Mouse (Mus musculus): ENCODE results near the gene H2-DMa.

Gene H2-DMa

DNA sequence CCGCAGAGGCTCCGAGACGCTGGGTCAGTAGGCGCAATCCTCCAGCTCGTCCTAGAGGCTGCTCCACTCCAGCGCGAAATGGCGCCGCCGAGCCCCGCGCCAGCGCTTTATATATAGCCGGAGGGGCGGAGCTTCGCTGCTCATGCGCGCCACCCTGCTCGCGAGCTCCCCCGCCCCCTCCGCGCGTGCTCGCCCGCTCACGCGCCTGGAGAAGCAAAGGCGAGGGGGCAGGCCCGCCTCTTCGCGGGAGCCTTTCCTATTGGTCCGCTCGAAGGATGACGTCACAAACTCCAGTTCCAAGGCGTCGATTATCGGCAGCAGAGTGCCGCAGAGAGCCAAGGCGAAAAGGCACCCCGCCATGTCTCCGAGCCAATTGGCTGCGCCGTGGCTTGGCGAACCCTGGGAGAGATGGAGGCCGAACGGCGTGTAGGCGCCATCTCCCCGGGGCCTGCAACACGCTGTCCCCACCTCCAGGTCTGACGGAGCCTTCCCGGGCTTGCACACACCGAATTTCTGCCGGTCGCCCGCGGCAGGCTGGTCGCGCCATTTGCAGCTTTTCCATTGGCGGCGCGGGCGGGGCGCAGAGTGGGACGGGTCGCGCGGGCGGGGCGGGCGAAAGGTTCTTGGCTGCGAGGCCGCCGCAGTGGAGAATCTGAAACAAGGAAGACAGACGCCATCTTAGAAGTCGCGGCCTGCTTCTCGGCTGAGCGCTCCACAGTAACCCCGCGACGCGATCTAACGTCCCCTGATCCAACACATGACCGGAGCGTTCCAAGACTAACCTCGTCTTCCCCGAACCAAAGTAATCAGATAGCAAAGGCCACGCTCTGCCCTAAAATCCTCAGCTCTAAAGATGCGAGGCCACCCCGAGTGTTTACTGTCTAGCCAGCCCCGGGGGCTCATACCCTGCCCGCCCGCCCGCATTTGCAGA is at the start of gene H2-DMa:
Gene H2-DMa (plus strand): TSS at position 293 of the 931 bp plus-strand sequence.
- peak; percentile 99 for DNase-seq

DNA sequence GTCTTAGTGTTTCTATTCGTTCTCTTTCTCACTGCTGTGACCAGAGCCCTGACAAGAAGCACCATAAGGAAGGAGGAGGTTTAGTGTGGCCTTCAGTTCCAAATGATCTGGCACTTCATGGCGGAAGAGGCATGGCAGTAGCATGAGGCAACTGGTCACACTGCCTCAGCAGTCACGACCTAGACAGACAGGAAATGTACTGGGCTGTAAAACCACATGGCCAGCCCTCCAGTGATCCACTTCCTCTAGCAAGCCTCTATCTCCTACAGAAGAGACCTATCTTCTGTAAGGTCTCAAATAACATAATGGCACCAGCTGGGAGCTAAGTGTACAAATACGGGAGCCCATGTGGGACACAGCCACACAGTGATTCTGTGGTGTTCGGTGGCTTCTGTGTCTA is 47.2 kb upstream of the H2-DMa start:
- DNase-seq, result no peak

DNA sequence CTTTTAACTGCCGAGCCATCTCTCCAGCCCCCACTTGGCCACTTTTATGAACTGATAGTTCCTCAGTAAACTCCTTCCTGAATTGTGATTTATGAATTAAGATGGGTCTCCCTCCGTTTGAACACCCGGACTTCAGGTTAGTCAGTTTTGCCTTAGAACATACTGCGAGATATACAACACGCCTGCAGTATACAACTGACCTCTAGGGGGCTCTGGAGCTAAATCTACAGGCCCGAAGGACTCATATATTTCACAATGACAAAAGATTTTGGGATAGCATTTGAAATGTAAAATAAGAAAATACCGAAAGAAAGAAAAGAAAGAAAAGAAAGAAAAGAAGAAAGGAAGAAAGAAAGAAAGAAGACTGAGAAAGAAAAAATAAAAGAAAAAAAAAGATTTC is 44.1 kb upstream of the H2-DMa start:
- peak; percentile 87 for DNase-seq

DNA sequence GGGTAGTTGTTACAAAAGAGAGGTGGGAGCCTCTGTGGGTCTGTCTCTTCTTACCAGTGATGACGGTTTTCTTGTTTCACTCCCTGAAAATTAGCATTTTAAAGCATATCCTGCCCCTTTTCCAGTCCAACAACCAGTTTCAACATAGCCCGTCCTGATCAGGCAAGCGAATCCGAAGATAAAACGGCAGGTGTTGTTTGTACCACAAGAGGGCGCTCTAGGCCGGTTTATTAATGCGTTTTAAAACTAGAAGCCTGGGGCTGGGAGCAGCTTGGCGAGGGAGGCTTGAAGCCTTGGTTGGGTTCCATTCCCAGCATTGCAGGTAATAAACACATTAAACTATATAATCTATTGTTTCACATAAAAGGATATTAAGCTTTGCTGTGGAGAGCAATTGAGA is 41.8 kb upstream of the H2-DMa start:
- DNase-seq, result peak; percentile 88

DNA sequence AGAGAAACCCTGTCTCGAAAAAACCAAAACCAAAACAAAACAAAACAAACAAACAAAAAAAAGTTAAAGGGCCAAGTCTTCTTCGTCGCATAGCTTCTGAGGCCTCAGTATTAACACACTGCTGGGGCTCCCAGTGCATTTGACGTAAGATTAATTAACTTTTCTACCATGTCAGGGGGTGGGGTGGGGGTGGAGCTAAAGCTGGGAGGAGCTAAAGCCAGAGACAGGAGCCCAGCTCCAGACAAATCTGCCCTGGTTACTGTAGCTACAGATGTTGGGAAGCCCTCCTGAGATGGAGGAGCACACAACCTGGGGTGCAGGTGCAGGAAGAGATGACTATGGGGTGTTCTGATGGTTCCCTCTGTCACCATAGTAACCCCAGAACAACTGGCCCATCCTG is 41.2 kb upstream of the H2-DMa start:
- no peak for DNase-seq

DNA sequence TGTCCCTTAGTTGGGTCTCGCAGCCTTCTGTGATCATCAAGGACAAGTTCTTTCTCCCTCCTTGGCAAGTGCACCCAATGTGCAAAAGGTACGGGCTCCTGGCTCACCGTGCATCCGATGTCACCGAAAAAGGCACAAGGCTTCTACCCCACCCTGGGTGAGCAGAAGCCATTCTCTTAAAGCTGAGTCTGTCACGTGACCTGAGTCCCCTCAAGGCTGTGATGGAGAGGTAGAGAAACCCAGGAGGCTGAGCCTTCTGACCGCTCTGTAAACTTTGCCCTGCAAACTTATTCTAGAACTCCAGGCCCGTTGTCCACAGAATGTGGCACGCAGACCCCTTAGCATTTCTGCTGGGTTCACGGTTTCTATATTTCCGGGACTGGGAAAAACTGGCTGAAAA is 40.3 kb upstream of the H2-DMa start:
- no peak for DNase-seq

DNA sequence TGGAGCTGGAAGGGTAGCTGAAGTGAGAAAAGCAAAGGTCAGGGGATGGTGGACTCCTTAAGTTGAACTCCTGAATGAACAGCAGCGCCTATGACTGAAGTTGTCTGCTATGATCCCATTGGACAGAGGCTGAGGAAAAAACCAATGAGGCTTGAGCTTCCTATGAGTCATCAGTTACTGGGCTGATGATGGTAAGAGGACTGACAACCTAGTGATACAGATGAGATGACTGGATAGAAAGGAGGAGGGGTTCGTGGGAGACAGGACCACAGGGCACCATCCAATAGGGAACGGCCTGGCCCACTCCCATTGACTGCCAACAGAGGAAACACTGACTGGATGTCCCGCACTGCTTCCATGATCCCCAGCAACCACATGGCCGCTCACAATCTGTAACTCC is 39.7 kb upstream of the H2-DMa start:
- DNase-seq, result peak; percentile 32

DNA sequence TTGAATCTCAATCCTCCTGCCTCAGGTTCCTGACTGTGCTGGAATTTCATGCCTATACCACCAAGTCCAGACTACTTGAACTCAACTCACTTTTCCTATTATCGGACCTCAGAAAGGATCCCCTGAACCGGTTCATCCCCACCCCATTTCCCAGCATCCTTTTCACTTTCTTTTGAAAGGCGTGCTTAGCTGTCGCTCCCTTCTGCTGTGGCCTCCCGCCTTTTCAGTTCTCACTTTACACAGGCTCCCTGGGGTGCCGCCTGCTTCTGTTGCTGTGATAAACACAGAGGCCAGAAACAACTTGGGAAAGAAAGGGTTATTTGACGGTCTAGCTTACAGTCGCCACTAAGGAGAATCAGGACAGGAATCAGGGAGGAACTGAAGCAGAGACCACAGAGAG is 36.2 kb upstream of the H2-DMa start:
- DNase-seq, result no peak

DNA sequence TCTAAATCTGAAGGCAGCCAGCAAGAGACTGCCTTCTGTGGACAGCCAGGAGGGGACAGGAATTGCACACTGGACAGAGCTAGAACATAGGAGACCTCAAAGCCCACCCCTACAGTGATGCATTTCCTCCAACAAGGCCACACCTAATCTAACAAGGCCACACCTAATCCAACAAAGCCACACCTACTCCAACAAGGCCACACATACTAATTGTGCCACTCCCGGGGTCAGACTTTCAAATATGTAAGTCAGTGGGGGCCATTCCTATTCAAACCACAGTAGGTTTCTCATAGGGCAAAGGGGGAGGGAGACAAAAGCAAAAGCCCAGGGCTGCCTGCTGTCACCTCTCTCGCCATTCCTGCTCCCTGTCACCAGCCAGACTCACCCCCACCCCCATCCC is 32.0 kb upstream of the H2-DMa start:
- DNase-seq, result no peak

DNA sequence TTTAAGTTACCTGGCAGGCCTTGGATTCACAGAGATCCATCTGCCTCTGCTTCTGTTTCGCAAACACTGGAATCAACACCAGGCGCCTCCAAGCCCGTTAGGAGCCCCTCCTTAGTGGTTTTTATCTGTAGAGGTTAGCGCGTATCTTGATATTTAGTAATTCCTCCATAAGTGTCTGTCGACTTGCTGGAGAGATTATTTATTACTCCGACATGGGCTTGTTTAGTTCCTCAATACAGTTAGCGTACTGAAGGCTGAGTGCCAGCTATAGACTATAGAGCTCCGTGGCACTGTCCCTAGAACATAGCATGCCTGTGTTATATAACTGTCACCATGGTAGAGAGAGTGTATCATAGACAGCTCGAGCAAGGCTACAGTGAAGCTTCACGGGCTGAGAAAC is 31.2 kb upstream of the H2-DMa start:
- no peak for DNase-seq

DNA sequence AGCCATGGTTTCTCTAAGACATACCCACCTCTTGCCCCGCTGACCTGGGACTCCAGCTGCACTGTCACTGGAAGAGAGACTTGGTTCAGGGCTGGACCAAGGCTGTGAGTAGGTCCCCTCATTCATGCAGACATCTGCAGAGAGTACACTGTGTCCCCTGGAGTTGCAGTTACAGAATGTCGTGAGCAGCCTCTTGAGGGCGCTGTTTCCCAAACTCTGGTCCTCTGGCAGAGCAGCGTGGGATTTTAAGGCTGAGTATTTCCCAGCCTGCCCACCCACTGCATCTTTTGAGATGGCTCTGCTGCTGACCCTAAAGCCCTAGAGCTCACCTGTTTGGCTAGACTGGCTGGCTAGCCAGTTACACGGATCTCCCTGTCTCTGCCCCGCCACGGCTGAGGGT is 28.4 kb upstream of the H2-DMa start:
- peak; percentile 39 for DNase-seq

DNA sequence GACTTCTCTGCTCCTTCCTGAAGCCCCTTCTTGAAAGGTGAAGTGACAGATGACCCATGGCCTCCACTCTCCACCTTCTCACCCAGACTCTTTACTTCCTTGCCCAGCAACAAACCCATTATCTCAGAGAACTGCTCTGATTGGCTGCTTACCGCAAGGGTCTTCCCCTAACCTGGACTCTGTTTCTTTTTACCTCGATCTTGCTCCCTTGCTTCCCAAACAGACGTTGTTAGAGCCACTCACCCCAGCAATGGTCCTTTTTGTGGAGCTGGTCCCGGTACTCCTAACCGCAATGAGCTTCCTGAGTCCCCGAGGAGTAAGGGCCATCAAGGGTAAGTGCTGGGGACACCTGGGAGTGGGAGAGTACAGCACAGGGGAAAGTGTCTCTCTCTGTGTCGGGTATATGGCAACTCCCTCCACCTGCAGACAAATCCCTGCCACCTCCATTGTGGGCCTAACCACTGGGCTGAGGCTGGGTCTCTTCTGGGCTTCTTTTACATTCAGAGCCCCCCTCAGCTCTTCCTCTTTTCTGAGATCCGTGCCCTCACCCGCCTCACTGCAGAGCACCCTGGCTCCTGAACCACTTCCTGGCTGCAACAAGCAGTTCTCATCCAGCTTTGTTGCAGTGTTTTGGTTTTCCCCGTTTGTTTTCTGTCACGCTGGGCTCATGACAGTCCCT is 27.0 kb upstream of the H2-DMa start, which contains the start of gene H2-Oa:
Gene H2-Oa (plus strand): TSS at position 144 of the 679 bp plus-strand sequence.
- DNase-seq, result no peak

DNA sequence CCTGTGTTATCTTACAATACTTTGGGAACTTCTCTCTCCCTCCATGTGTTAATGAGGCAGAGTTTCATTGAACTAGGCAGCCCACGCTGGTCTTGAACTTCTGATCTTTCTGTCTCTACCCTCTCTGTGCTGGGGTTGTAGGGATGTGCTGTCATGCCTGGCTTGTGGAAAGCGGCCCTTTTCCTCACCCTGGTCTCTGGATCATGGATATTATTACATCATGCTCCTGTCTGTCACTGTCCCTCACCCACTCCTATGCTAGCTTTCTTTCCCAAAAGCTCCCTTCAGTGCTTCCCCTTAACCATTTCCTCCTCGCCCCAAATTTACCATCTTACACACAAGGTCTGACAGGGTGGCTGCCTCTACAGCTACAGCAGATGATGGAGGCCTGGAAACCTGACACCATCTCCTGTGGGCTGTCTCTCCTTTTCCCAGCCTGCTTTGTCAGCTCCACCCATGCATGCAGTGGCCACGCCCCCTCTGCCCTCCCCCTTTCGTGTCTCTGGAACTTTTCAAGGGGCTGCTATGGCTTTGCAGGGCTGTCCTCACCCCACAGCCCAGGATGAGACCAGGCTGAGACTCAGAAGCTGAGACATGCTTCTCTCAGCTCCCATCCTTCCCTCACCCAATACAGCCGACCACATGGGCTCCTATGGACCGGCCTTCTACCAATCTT is 26.0 kb upstream of the H2-DMa start:
- DNase-seq, result peak; percentile 76

DNA sequence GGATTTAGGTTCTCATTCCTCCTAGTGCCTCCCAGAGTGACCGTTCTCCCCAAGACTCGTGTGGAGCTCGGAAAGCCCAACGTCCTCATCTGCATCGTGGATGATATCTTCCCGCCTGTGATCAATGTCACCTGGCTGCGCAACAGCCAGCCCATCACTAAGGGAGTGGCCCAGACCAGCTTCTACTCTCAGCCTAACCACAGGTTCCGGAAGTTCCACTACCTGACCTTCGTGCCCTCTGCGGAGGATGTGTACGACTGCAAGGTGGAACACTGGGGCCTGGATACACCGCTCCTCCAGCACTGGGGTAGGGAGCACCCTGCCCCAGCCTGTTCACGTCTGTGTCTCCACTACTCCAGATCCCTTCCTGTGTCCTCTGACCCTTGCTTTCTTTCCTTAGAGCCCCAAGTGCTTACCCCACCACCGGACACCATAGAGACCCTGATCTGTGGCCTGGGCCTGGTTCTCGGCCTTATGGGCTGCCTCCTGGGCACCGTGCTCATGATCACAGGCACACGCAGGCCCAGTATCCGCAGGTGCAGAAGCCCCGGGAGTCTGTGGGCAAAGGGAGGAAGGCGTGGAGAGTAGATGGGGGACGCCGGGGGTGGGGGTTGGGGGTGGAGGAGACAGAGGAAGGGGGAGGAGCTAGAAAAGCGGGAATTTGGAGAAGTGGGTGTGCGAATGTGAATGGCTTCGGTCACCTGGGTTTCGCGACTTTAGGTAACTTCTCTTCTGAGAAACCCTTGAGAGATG is 24.9 kb upstream of the H2-DMa start:
- DNase-seq, result no peak

DNA sequence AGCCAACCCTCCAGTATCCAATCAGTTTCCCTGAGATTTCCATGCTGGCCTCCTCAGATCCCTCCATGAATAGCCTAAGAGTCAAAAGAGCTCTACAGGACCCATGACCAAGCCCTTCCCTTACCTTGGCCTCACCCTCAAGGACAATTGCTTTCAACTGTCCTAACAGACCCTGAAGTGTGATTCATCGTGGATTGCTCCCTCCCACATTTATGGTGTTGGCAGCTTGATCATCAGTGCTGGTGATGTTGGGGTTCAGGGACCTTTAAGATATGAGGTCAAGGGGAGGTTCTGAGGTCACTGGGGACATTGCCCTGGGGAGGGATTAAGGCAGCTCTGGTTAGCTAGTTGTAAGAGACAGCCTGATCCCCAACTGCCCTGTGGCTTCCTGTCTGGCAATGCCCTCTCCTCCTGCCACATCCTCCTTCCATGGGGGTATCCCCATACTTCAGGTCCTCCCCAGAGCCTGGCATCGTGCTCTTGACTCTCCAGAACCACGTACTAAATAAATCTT is 22.8 kb upstream of the H2-DMa start:
- DNase-seq, result no peak

DNA sequence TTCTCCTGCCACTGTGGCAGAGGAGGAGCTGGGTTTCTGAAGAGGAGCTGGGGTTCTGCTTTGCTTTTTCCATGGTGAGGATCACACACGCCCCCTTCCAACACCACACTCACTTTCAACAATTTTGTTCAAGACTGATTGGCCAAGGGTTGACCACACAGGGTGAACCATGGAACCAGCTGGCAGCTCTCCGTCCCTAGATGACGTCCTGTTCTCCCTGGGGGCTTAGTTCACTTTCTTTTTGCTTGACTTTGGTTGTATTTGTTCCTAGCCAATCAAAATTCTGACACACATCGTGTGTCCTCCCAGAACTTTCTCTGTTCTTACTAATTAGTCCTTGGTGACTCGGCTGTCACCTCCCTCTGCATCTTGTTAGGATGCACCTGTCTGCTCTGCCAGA is 22.1 kb upstream of the H2-DMa start:
- DNase-seq, result no peak

DNA sequence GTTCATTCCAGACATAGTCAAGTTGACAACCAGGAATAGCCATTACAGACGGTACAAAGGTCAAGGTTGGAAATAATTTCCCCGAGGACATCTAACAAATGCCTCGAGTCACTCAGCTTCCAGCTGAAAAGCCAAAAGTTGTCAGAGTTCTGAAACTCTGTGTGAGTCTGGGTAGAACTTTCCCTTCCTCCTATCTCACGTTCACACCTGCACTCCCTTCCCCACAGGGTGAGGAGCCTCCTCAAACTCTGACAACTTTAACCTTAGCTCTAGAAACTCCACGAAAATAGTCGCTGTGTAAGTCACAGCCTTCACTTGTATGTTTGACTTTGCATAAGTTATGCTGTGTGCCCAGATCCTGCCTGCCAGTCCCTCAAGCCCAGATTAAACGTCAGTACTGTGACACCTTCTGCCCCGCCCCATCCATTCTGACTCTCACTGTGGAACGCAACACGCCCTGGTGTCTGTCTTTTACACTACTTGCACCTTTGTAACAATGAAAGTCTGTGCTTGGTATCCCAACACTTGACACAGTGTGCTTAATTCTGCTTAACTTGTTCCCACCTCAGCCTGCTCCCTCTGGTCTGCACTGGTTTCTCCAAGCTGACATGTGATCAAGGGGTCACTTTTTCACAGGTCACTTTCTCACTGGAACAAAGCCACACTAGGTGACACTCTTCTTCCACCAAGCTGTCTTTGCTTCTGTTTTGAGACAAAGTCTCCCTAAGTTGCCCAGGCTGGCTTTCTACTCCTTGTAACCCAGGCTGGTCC is 20.4 kb upstream of the H2-DMa start:
- DNase-seq, result peak; percentile 41

DNA sequence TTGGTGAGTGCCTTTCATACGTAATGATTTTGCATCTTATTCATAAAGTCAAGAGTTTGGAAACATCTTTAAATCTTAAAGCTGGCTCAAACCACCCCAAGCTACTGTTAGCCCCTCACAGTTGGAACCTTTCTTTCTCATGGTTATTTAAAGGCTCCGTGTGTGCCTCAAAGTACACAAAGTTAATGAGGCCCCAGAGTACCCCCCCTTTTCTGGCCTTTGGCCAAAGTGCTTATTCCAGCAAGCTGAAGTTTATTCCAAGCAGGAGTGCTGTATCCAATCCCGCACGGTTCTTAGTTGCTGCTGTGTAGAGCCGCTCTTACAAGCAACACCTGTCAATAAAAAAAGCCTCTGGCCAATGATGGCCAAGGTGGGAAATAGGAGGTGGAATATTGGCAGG is 19.8 kb upstream of the H2-DMa start:
- peak; percentile 77 for DNase-seq

DNA sequence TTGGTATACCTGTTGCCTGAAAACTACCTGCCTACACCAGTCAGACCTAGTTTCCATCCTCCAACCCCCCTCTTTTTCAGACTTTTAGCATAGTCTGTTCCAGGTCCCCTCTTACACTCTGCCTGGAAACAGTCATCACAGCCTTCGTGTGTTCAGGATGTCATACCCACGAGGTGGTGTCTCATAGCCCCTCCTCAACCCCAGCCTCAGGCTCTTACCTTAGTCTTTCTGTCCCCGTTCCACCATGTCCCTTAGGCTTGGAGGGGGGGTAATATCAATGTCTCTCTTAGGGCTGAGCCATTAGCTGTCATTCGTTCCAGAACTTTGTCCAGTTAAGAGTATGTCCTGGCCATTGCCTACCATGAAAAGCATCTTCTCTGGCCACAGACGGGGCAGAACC is 18.2 kb upstream of the H2-DMa start:
- no peak for DNase-seq

DNA sequence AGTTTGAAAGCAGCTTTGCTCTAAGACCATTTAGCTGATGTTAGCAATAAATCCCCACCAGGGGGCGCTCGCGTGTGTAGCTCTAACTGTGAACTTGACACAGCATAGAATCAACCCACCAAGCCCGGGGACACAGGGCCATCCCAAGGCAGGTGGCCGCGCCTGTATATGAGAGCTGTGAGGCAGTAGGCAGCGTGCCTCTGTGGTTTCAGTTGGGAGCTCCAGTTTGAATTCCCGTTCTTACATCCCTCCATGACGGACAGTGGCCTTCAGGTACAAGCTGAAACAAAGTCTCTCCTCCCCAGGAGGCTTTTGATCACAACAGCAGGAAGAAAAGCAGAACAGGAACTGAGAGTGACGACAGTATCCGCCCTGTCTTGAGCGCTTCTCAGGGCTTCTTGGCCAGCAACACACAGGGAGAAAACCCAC is 17.7 kb upstream of the H2-DMa start:
- peak; percentile 98 for DNase-seq

DNA sequence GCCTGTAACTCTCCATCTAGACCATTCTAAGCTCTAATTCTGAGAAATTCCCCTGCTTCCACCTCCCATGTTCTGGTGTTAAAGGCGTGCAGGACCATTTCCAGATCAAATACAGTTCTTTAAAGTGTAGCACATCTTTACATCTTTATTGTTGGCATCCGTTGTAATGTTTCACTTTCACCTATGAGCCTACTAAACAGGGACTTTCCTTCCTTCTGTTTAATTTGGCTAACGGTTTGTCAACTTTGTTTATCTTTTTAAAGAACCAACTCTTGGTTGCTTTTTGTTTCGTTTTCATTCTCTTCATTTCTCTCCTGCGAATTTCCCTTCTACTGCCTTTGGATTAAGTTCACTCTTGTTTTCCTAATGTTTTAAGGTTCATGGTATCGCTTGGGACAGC is 16.5 kb upstream of the H2-DMa start:
- DNase-seq, result no peak

DNA sequence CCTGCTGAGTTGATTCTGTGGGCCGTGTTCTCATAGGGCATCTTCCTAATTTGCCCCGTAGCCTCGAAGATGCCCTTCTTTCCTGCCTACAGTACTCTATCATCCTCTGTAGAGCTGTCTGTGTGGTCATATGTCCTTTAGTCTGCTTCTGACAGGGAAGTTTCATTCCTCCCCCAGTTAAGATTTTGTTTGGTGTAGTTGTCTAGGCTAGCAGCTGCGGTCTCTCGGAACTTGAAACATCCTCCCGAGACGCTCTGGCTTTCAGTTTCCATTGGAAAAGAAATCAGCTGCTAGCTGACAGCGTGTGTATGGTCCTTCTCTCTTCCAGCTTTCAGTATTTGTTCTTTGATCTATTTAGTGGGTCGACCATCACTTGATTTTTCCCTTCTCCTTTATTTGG is 14.5 kb upstream of the H2-DMa start:
- no peak for DNase-seq
